Mouse (Mus musculus) heart, embryonic 12.5 days (tissue): ENCODE measurements around the gene AI593442. TPM values are rescaled to one million over a fixed set of nuclear protein-coding genes. Genes with fewer than 3 reads are reported as not detected.

ENCODE experiments used
- ATAC-seq: fragments of 200-750 bp; cut with Nextera tagmentation; 2 replicates; pipeline ENCODE4 v1.8.0; 2017; ENCODE audit warnings: moderate TSS enrichment, moderate library complexity; ENCODE audit not compliant: insufficient number of reproducible peaks, low FRiP score
- H3K27ac ChIP-seq: fragments of 300-500 bp; sonication (generic); 2 replicates; pipeline ENCODE4 v1.5.1; 2016; ENCODE audit warnings: mild to moderate bottlenecking, moderate library complexity; ENCODE audit not compliant: poor library complexity, severe bottlenecking
- H3K27me3 ChIP-seq: fragments of 300-500 bp; sonication (generic); replicated peaks from 2 replicates; pipeline ENCODE4 v1.6.1; 2016; ENCODE audit warnings: mild to moderate bottlenecking, moderate library complexity
- H3K36me3 ChIP-seq: fragments of 300-500 bp; sonication (generic); 2 replicates; pipeline ENCODE4 v1.6.1; 2016; ENCODE audit warnings: mild to moderate bottlenecking, moderate library complexity
- H3K4me1 ChIP-seq: fragments of 300-500 bp; sonication (generic); replicated peaks from 2 replicates; pipeline ENCODE4 v1.6.1; 2016; ENCODE audit warnings: mild to moderate bottlenecking
- H3K4me2 ChIP-seq: fragments of 300-500 bp; sonication (generic); 2 replicates; pipeline ENCODE4 v1.6.1; 2016; ENCODE audit warnings: mild to moderate bottlenecking, moderate library complexity
- H3K4me3 ChIP-seq: fragments of 300-500 bp; sonication (generic); 2 replicates; pipeline ENCODE4 v1.5.1; 2016; ENCODE audit warnings: mild to moderate bottlenecking
- H3K9ac ChIP-seq: fragments of 300-500 bp; sonication (generic); 2 replicates; pipeline ENCODE4 v1.6.1; 2016; ENCODE audit warnings: mild to moderate bottlenecking, moderate library complexity
- H3K9me3 ChIP-seq: fragments of 300-500 bp; sonication (generic); replicated peaks from 2 replicates; pipeline ENCODE4 v1.6.1; 2016; ENCODE audit warnings: mild to moderate bottlenecking, moderate library complexity
- WGBS: fragments of 180-500 bp; shearing (Covaris S2); methylation state at CpG from one replicate; pipeline ENCODE4 v1.1.7; 2016; 5-methylcytosine and 5-hydroxymethylcytosine counted together
- polyA plus RNA-seq: library from polyadenylated mRNA; unstranded; fragments of >200 nt; fragmentation: Nextera tagmentation; extraction: Ambion mirVana; gene quantifications from 2 replicates; pipeline ENCODE4 v1.2.1, GENCODE M21; 2016

AI593442 gene
- polyA plus RNA-seq: 0.10 and 0.18 TPM in 2 replicates

DNA sequence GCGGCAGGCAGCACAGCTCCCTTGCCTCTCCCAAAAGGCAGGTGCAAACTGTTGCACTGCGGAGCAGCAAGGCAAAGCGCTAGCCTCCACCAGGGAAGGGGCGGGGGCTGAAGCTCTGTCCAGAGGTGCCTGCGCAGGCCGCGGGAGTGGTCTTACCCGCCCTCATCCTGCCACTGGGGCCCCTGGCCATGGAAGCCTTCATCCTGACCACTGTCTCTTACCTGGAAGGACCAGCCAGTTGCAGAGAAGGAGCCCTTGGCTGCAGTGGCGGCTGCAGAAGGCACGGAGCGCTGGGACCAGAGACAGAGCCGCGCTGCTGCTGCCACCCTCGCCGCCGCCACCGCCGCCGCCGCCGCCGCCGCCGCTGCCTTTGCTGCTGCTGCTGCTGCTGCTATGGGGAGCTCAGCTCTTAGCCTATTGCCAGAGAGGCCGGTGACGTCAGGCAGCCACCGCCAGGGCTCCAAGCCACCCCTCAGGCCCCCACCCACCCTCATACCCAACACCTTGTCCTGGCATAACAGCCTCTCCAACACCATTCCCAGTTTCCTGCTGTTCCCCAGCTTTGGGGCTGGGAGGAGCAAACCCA lies at the start of gene AI593442:
AI593442 (minus strand) TSS at position 419 of the 586 bp plus-strand sequence.
- peak; percentile 22; the same call in 1 of the 2 replicates for ATAC-seq
- under 1% methylated on average over 23 of the region's 27 CpGs for WGBS
- Histone ChIP-seq H3K4me1 (peaks cover 19% of the 10 kb centered on the region), H3K4me3 (peak within 1 kb of the TSS; percentile 47), H3K9me3 (no peaks in the 10 kb centered on the region), H3K27ac (no peak within 1 kb of the TSS), H3K4me2 (peak within 1 kb of the TSS; percentile 80), H3K36me3 (no peaks in the 10 kb centered on the region), H3K9ac (no peak within 1 kb of the TSS), H3K27me3 (peaks cover 56% of the 10 kb centered on the region)

DNA sequence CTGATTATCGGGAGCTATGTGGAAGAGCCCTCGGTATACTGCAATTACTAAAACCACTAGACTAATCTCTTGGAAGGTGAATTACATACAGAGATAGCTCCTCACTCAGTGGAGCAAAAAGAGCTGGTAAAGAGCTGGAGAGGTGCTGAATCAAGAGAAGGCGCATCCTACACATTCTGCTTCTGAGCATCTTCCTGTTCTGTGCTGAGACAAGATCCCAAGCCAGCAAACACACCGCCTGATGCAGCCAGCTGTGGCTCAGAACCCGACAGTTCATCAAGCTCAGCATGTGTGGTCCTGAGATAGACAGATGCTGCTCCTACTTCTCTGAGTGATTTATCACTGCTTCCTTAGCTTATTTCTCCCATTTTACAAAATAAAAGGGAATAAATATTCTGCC lies 49.2 kb upstream of the AI593442 start:
- Histone ChIP-seq H3K4me1 (no peaks in the 10 kb centered on the region), H3K9me3 (no peaks in the 10 kb centered on the region), H3K36me3 (no peaks in the 10 kb centered on the region), H3K4me2 (no peak overlapping the region), H3K4me3 (no peak overlapping the region), H3K27me3 (no peaks in the 10 kb centered on the region), H3K27ac (no peak overlapping the region), H3K9ac (no peak overlapping the region)
- ATAC-seq: no peak
- 74% methylated on average over 5 of the region's 5 CpGs for WGBS

DNA sequence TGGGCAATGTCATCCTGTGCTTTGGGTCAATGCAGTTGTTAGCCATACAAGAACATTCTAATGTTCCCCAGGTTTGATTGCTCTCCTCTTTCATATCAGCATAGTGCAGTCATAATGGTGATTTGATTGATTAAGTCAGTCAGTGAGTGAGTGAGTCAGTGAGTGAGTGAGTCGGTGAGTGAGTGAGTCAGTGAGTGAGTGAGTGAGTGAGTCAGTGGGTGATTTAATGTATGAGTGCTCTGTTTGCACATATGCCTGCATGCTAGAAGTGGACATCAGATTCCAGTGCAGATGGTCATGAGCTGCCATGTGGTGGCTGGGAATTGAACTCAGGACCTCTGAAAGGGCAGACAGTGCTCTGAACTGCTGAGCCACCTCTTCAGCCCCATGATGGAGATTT lies 43.0 kb upstream of the AI593442 start:
- no peak overlapping the region for H3K27ac ChIP-seq
- 73% methylated on average over 1 of the region's 1 CpGs for WGBS
- no peaks in the 10 kb centered on the region for H3K9me3 ChIP-seq
- H3K36me3 ChIP-seq: no peaks in the 10 kb centered on the region
- no peak overlapping the region for H3K4me2 ChIP-seq
- no peak overlapping the region for H3K9ac ChIP-seq
- H3K4me3 ChIP-seq: no peak overlapping the region
- no peaks in the 10 kb centered on the region for H3K4me1 ChIP-seq
- no peak for ATAC-seq
- no peaks in the 10 kb centered on the region for H3K27me3 ChIP-seq

DNA sequence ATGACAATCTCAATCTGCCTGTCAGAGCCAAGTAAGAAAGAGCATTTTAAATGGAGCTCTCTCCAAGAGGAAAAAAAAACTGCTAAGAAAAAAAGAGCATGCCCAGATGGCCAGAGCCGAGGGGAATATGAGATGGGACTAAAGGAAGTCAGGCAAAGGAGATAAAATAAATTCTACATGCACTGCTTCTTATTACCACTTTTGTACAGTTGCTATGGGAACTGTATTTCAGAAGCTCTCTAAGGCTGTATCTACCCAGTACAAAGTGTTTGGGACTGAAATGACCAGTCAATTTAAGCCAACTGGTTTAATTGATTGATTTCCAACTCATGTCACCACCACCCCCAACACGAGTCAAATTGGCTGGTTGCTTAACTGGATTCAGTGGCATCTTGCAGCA lies 40.0 kb upstream of the AI593442 start:
- H3K9me3 ChIP-seq: no peaks in the 10 kb centered on the region
- H3K36me3 ChIP-seq: no peaks in the 10 kb centered on the region
- no peaks in the 10 kb centered on the region for H3K4me1 ChIP-seq
- no peak overlapping the region for H3K4me3 ChIP-seq
- H3K27me3 ChIP-seq: no peaks in the 10 kb centered on the region
- H3K27ac ChIP-seq: no peak overlapping the region
- no peak overlapping the region for H3K4me2 ChIP-seq
- ATAC-seq: no peak
- H3K9ac ChIP-seq: no peak overlapping the region
- 65% methylated on average over 2 of the region's 2 CpGs for WGBS

DNA sequence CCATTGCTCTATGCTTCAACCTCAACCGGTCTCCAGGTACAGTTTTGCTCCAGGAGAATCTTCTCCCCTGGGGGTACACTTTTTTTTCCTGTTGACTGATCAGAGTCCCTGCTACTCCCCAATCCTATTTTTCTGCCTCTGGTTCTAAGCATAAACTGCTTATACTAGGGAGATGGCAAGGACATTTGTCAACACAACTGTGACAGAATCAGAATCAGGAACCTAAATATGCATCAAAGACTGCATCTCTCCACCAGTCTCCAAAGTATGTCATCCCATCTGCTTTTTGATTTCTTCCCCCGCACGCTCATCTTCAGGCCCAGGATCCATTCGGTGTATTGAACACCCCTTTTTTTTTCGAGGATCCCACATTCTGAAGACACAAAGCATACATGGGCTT lies 456 bp upstream of the AI593442 start:
- Histone ChIP-seq H3K36me3 (no peaks in the 10 kb centered on the region), H3K9me3 (no peaks in the 10 kb centered on the region), H3K4me3 (peak overlapping the region; percentile 47; the same call in 1 of the 2 replicates), H3K4me2 (no peak overlapping the region), H3K27me3 (peaks cover 56% of the 10 kb centered on the region), H3K27ac (no peak overlapping the region), H3K9ac (no peak overlapping the region), H3K4me1 (peaks cover 19% of the 10 kb centered on the region)
- WGBS: 63% methylated on average over 5 of the region's 5 CpGs
- no peak for ATAC-seq

DNA sequence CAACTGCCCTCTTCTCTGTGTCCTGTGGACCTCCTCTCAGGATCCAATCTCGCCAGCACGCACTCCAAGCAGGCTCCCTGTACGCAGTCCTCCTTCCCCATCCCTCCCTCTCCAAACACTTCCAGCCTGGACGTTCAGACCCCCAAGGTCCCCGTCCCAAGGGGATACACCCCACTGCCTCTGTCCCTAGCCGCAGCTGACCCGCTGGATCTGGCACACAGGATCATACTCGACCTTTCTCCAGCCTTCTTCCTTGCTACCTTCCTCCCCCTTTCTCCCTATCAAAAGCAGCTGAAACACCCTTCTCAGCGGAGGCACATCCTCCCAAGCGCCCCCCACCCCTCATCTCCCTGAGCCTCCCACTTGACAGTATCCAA lies 753 bp downstream of the AI593442 start:
- no peaks in the 10 kb centered on the region for H3K36me3 ChIP-seq
- WGBS: 1% methylated on average over 10 of the region's 10 CpGs
- H3K4me2 ChIP-seq: peak overlapping the region; percentile 80
- no peak for ATAC-seq
- no peak overlapping the region for H3K27ac ChIP-seq
- peaks cover 19% of the 10 kb centered on the region for H3K4me1 ChIP-seq
- peaks cover 56% of the 10 kb centered on the region for H3K27me3 ChIP-seq
- no peaks in the 10 kb centered on the region for H3K9me3 ChIP-seq
- peak overlapping the region; percentile 47 for H3K4me3 ChIP-seq
- no peak overlapping the region for H3K9ac ChIP-seq

DNA sequence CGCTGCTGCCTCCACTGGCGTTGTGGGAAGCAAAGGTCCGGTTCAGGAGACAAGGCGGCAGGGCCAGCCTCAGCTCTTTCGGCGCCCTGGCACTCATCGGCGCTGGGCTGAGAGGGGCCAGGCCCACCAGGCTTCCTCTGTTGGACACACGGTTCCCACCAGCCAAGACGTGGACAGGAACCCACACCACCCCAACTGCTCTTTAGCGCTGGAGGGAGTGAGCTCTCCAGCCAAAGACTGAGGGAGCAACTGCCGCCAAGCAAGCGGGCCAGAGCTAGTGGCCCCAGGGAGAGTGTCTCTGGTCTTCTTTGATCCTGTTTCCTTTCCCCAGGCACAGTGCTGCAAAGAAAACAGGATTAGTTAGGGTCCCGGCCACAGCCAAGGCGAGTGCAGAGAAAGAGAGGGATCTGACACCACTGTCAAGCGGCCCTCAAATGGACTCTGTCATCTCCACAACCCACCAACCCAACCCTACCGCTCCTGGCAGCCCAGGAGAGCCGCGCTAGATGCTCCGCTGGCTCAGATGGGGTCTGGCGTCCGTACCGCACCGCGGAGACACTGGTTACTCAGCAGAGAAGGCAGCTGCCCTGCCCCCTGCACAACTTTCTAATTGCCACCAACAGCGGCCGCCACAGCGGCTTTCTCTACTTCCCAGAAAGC lies 1.3 kb downstream of the AI593442 start:
- Histone ChIP-seq H3K27me3 (peaks cover 56% of the 10 kb centered on the region), H3K9me3 (no peaks in the 10 kb centered on the region), H3K4me1 (peaks cover 19% of the 10 kb centered on the region), H3K27ac (no peak overlapping the region), H3K36me3 (no peaks in the 10 kb centered on the region), H3K9ac (no peak overlapping the region), H3K4me2 (peak overlapping the region; percentile 80), H3K4me3 (peak overlapping the region; percentile 47)
- no peak for ATAC-seq
- WGBS: 1% methylated on average over 28 of the region's 28 CpGs

DNA sequence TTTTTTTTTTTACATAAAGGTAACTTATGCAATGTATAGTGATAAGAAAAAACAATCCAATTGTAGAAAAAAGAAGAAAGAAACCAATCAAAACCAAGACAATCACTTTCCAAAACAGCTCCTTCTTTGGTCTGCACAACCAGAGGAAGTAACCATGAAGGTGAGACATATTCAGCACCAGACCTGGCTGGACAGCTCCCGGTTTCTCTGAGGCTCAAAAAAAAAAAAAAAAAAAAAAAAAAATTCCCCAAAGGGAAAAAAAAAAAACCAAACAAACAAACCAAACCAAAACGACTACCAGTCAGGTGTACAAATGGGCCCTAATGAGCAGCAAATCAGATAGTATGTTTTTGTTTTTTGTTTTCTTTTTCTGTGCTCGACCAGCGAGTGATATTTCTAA lies 3.0 kb downstream of the AI593442 start:
- WGBS: 20% methylated on average over 4 of the region's 4 CpGs
- no peaks in the 10 kb centered on the region for H3K9me3 ChIP-seq
- ATAC-seq: no peak
- H3K27ac ChIP-seq: no peak overlapping the region
- H3K36me3 ChIP-seq: no peaks in the 10 kb centered on the region
- peaks cover 51% of the 10 kb centered on the region for H3K27me3 ChIP-seq
- H3K4me1 ChIP-seq: peaks cover 19% of the 10 kb centered on the region
- no peak overlapping the region for H3K4me2 ChIP-seq
- H3K4me3 ChIP-seq: no peak overlapping the region
- no peak overlapping the region for H3K9ac ChIP-seq

DNA sequence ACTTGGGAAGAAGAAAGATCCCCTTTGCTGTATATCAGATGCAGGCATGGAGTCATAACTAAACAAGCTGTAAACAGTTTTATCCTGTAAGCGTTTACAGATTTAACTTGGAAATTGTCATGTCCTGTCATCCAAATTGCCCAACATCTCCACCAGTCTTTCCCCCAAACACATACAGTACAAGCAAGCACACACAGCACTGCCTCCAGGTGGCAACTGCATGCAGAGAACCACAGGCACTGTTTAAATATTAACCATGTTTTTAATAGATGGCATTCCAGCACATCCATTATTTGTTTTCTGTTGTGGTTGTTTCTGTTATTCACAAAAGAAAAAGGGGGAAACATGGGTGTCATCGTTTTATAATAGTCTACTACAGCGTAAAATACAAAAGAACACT lies 3.6 kb downstream of the AI593442 start:
- whole genome bisulfite sequencing: 59% methylated on average over 3 of the region's 3 CpGs
- peaks cover 19% of the 10 kb centered on the region for H3K4me1 ChIP-seq
- no peaks in the 10 kb centered on the region for H3K36me3 ChIP-seq
- peaks cover 45% of the 10 kb centered on the region for H3K27me3 ChIP-seq
- H3K27ac ChIP-seq: no peak overlapping the region
- no peaks in the 10 kb centered on the region for H3K9me3 ChIP-seq
- no peak overlapping the region for H3K4me2 ChIP-seq
- no peak overlapping the region for H3K9ac ChIP-seq
- no peak overlapping the region for H3K4me3 ChIP-seq
- no peak for ATAC-seq

DNA sequence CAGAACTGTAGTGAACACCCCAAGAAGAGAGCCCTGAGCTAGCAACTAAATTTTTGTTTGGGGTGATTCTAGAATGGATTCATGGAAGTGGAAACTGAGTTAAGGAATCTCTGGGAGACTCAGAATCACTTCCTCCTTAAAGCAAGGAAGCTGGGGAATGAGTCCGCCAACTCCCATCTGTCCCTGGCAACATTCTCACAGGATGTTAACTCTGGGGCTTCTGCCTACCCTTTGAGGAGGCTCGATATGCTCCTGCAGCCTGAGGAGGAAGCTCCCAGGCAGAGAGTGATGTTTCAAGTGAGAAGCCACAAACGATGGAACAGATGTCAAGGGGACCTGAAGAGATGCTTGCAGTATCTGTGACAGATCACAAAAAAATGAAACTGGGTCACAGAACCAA lies 18.2 kb downstream of the AI593442 start:
- Histone ChIP-seq H3K27ac (no peak overlapping the region), H3K27me3 (no peaks in the 10 kb centered on the region), H3K9ac (no peak overlapping the region), H3K4me2 (no peak overlapping the region), H3K9me3 (0 out of 2 replicates have a peak, but pooled peaks cover 4% of the 10 kb centered on the region), H3K4me1 (no peaks in the 10 kb centered on the region), H3K4me3 (no peak overlapping the region), H3K36me3 (no peaks in the 10 kb centered on the region)
- no peak for ATAC-seq
- WGBS: 70% methylated on average over 3 of the region's 3 CpGs

DNA sequence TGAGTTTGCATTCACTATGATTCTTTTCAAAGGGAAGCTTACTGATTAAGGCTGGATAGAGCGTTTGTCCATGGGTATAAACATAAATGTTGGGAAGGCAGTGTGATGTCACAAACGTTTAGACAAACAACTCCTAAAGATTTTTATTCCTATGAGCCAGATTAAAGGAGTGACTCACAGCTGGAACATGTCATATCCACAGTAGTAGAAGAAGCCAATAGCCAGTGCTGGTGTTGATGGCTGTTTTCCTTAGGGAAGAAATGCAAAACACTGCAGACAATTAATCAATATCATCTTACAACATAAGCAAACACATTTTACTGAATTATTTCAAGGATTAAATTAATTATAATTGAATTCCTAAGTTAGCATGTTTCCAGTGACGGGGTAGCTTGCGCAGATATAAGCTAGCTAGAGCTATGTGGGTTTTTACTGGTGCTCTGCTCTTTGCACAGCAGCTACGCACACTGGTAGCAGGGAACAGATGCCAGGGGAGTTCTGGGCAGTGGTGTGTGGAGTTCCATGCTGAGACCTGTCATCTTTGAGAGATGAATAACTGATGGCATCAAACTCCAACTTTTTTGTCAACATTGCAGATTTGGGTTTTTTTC lies 29.1 kb downstream of the AI593442 start:
- ATAC-seq: no peak
- no peaks in the 10 kb centered on the region for H3K9me3 ChIP-seq
- H3K27me3 ChIP-seq: no peaks in the 10 kb centered on the region
- H3K9ac ChIP-seq: no peak overlapping the region
- WGBS: 70% methylated on average over 5 of the region's 5 CpGs
- H3K36me3 ChIP-seq: no peaks in the 10 kb centered on the region
- H3K4me3 ChIP-seq: no peak overlapping the region
- no peak overlapping the region for H3K27ac ChIP-seq
- no peak overlapping the region for H3K4me2 ChIP-seq
- H3K4me1 ChIP-seq: no peaks in the 10 kb centered on the region
